In the genomic region with DNA sequence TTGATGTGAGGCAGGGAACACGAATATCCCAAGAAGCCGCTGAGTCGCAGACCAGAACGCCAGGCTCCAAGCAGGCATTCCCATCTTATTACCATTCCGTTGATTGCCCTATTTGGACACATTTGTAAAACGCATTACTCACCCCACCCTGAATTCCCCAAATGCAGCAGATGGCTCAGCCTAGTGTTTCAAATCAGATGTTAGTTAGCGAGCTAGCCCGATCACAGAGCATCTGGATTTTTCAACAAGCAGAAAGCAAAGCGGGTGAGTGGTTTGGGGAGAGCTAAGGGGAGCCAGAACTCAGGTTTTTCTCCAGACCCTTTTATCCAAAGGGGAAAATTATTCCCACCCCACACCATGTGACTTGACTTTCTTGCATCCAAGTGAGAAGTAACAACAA, we compare ENCODE assay signal across 17 mouse cellular contexts.
DNase-seq lines count a peak whose midpoint lies in the region; ATAC-seq and TF ChIP-seq lines count a peak whose summit lies in the region.
"Had no signal": no experiment of that assay in that cellular context is flagged by ENCODE, and none has a peak within 500 bp of the region (broad histone marks: within the 10 kb centered on the region; RNA-seq: fewer than 3 reads in every experiment).

No protein-coding gene starts in this region.

- no peaks in the 10 kb centered on the region for H3K27me3 ChIP-seq in forebrain, embryonic 15.5 days
- no peaks in the 10 kb centered on the region for H3K27me3 ChIP-seq in forebrain, embryonic 11.5 days (ENCODE audit: control insufficient read depth, insufficient read depth, low read length)
- no peaks in the 10 kb centered on the region for H3K27me3 ChIP-seq in limb, embryonic 12.5 days
- no peaks in the 10 kb centered on the region for H3K27me3 ChIP-seq in limb, embryonic 10.5 days (ENCODE audit: low read depth, poor library complexity, severe bottlenecking)
- H3K27me3 ChIP-seq in forebrain, postnatal 0 days (ENCODE audit: insufficient read depth, low read length): no peaks in the 10 kb centered on the region
- H3K27me3 ChIP-seq in neural tube, embryonic 15.5 days (replicated peaks): no peaks in the 10 kb centered on the region
- H3K27me3 ChIP-seq: heart, embryonic 15.5 days; lung, embryonic 15.5 days; midbrain, embryonic 13.5 days; Patski had no signal

- WGBS in forebrain, embryonic 15.5 days: 43% methylated on average over 9 of the region's 9 CpGs
- 88% methylated on average over 9 of the region's 9 CpGs for WGBS in forebrain, embryonic 11.5 days
- 61% methylated on average over 9 of the region's 9 CpGs for WGBS in limb, embryonic 12.5 days
- WGBS in limb, embryonic 10.5 days: 86% methylated on average over 9 of the region's 9 CpGs
- WGBS in forebrain, postnatal 0 days: 30% methylated on average over 9 of the region's 9 CpGs
- 47% methylated on average over 9 of the region's 9 CpGs for WGBS in neural tube, embryonic 15.5 days

- TF ChIP-seq CTCF in forebrain, postnatal 0 days (IDR thresholded peaks at IDR 0.05; ENCODE audit: low read depth): no peak

- H3K36me3 ChIP-seq in forebrain, embryonic 15.5 days: no peaks in the 10 kb centered on the region
- no peaks in the 10 kb centered on the region for H3K36me3 ChIP-seq in forebrain, embryonic 11.5 days (ENCODE audit: control insufficient read depth, insufficient read depth, low read length)
- H3K36me3 ChIP-seq in limb, embryonic 12.5 days: no peaks in the 10 kb centered on the region
- no peaks in the 10 kb centered on the region for H3K36me3 ChIP-seq in limb, embryonic 10.5 days
- H3K36me3 ChIP-seq in forebrain, postnatal 0 days (ENCODE audit: insufficient read depth): no peaks in the 10 kb centered on the region
- no peaks in the 10 kb centered on the region for H3K36me3 ChIP-seq in neural tube, embryonic 15.5 days
- H3K36me3 ChIP-seq: heart, embryonic 15.5 days; lung, embryonic 15.5 days; midbrain, embryonic 13.5 days had no signal

- H3K9me3 ChIP-seq in forebrain, embryonic 15.5 days: no peaks in the 10 kb centered on the region
- H3K9me3 ChIP-seq in forebrain, embryonic 11.5 days (ENCODE audit: control insufficient read depth, low read length): no peaks in the 10 kb centered on the region
- no peaks in the 10 kb centered on the region for H3K9me3 ChIP-seq in limb, embryonic 12.5 days
- H3K9me3 ChIP-seq in limb, embryonic 10.5 days (replicated peaks): no peaks in the 10 kb centered on the region
- no peaks in the 10 kb centered on the region for H3K9me3 ChIP-seq in forebrain, postnatal 0 days (ENCODE audit: low read length)
- no peaks in the 10 kb centered on the region for H3K9me3 ChIP-seq in neural tube, embryonic 15.5 days (replicated peaks)
- H3K9me3 ChIP-seq: heart, embryonic 15.5 days; lung, embryonic 15.5 days; midbrain, embryonic 13.5 days had no signal

- peak; percentile 86 for ATAC-seq in forebrain, embryonic 15.5 days (replicated peaks)
- no peak for ATAC-seq in forebrain, embryonic 11.5 days (replicated peaks; ENCODE audit: low FRiP score)
- ATAC-seq in limb, embryonic 12.5 days (ENCODE audit: insufficient number of reproducible peaks, insufficient read depth, low FRiP score, low TSS enrichment, low read depth): peak; percentile 40; the same call in 1 of the 2 replicates
- ATAC-seq in forebrain, postnatal 0 days: peak; percentile 89
- ATAC-seq in neural tube, embryonic 15.5 days (ENCODE audit: low FRiP score): peak; percentile 83
- ATAC-seq: midbrain, embryonic 13.5 days; Patski had no signal

- peaks cover 16% of the 10 kb centered on the region for H3K4me1 ChIP-seq in forebrain, embryonic 15.5 days
- no peaks in the 10 kb centered on the region for H3K4me1 ChIP-seq in forebrain, embryonic 11.5 days (replicated peaks; ENCODE audit: control insufficient read depth, insufficient read depth, low read length)
- H3K4me1 ChIP-seq in limb, embryonic 12.5 days (replicated peaks): no peaks in the 10 kb centered on the region
- H3K4me1 ChIP-seq in limb, embryonic 10.5 days: no peaks in the 10 kb centered on the region
- no peaks in the 10 kb centered on the region for H3K4me1 ChIP-seq in forebrain, postnatal 0 days (ENCODE audit: insufficient read depth)
- peaks cover 3% of the 10 kb centered on the region; the same call in 1 of the 2 replicates for H3K4me1 ChIP-seq in neural tube, embryonic 15.5 days
- H3K4me1 ChIP-seq: heart, embryonic 15.5 days; lung, embryonic 15.5 days; midbrain, embryonic 13.5 days had no signal

- no peak overlapping the region for H3K9ac ChIP-seq in forebrain, embryonic 15.5 days (replicated peaks)
- H3K9ac ChIP-seq in forebrain, embryonic 11.5 days (ENCODE audit: low read length): no peak overlapping the region
- H3K9ac ChIP-seq in limb, embryonic 12.5 days (replicated peaks): no peak overlapping the region
- H3K9ac ChIP-seq in forebrain, postnatal 0 days: no peak overlapping the region
- H3K9ac ChIP-seq in neural tube, embryonic 15.5 days (replicated peaks): no peak overlapping the region
- H3K9ac ChIP-seq: heart, embryonic 15.5 days; lung, embryonic 15.5 days; midbrain, embryonic 13.5 days had no signal

- no peak overlapping the region for H3K4me2 ChIP-seq in forebrain, embryonic 15.5 days (replicated peaks)
- H3K4me2 ChIP-seq in forebrain, embryonic 11.5 days (ENCODE audit: low read depth, low read length, severe bottlenecking): no peak overlapping the region
- no peak overlapping the region for H3K4me2 ChIP-seq in limb, embryonic 12.5 days
- peak overlapping the region; percentile 17; the same call in 1 of the 2 replicates for H3K4me2 ChIP-seq in forebrain, postnatal 0 days (ENCODE audit: low read depth)
- peak overlapping the region; percentile 11; the same call in 1 of the 2 replicates for H3K4me2 ChIP-seq in neural tube, embryonic 15.5 days
- H3K4me2 ChIP-seq: heart, embryonic 15.5 days; lung, embryonic 15.5 days; midbrain, embryonic 13.5 days had no signal

- no peak overlapping the region for H3K4me3 ChIP-seq in forebrain, embryonic 15.5 days
- no peak overlapping the region for H3K4me3 ChIP-seq in forebrain, embryonic 11.5 days (ENCODE audit: low read depth, low read length)
- H3K4me3 ChIP-seq in limb, embryonic 12.5 days (replicated peaks): no peak overlapping the region
- no peak overlapping the region for H3K4me3 ChIP-seq in limb, embryonic 10.5 days
- H3K4me3 ChIP-seq in forebrain, postnatal 0 days (ENCODE audit: low read depth, low read length): no peak overlapping the region
- H3K4me3 ChIP-seq in neural tube, embryonic 15.5 days (replicated peaks): no peak overlapping the region
- H3K4me3 ChIP-seq: erythroblast, embryonic 14.5 days; heart, embryonic 15.5 days; lung, embryonic 15.5 days; midbrain, embryonic 13.5 days had no signal

- DNase-seq in forebrain, embryonic 11.5 days (ENCODE audit: low spot score): no peak
- no peak for DNase-seq in limb, embryonic 10.5 days (ENCODE audit: low spot score)
- DNase-seq in forebrain, postnatal 0 days: peak; percentile 78
- DNase-seq in kidney, postnatal 25 days: no peak
- DNase-seq in thymus, postnatal 25 days: no peak
- DNase-seq: adrenal gland, postnatal 25 days; cerebellum, adult 8-10 months; kidney, adult 18-20 months; thymus, postnatal 14 days had no signal

- peak overlapping the region; percentile 29 for H3K27ac ChIP-seq in forebrain, embryonic 15.5 days (replicated peaks)
- H3K27ac ChIP-seq in forebrain, embryonic 11.5 days (ENCODE audit: low read depth, low read length): no peak overlapping the region
- H3K27ac ChIP-seq in limb, embryonic 12.5 days: no peak overlapping the region
- H3K27ac ChIP-seq in limb, embryonic 10.5 days: no peak overlapping the region
- peak overlapping the region; percentile 23; the same call in 1 of the 2 replicates for H3K27ac ChIP-seq in forebrain, postnatal 0 days (ENCODE audit: low read depth, low read length)
- peak overlapping the region; percentile 61 for H3K27ac ChIP-seq in neural tube, embryonic 15.5 days (replicated peaks)
- H3K27ac ChIP-seq: heart, embryonic 15.5 days; lung, embryonic 15.5 days; midbrain, embryonic 13.5 days had no signal

Comparison
In these comparisons a context has a peak if more than half of its experiments do, and no peak if none do; other contexts are left out.
1. H3K27ac ChIP-seq: peak in forebrain, embryonic 15.5 days (single experiment), forebrain, postnatal 0 days (single experiment) and neural tube, embryonic 15.5 days (single experiment); none in forebrain, embryonic 11.5 days (single experiment), limb, embryonic 12.5 days (single experiment) and limb, embryonic 10.5 days (single experiment).
2. H3K4me2 ChIP-seq: peak in forebrain, postnatal 0 days (single experiment) and neural tube, embryonic 15.5 days (single experiment); none in forebrain, embryonic 15.5 days (single experiment), forebrain, embryonic 11.5 days (single experiment) and limb, embryonic 12.5 days (single experiment).